Mouse (Mus musculus) gonadal fat pad, adult 2 months (tissue): ENCODE results near the gene Gm20518. TPM values are rescaled to one million over a fixed set of nuclear protein-coding genes. Genes with fewer than 3 reads are reported as not detected.

ENCODE experiments used
- DNase-seq: peaks from one replicate; pipeline ENCODE4 v3.0.0-alpha.2; 2012; ENCODE audit warnings: low read depth
- polyA plus RNA-seq: library from polyadenylated mRNA; depleted of rRNA; stranded (reverse); fragments of >200 nt; gene quantifications from 2 replicates; pipeline ENCODE4 v1.2.3, GENCODE M21; 2012; rRNA removed

Gm20518 gene
- 0.35 and 0.51 TPM in 2 replicates for polyA plus RNA-seq

DNA sequence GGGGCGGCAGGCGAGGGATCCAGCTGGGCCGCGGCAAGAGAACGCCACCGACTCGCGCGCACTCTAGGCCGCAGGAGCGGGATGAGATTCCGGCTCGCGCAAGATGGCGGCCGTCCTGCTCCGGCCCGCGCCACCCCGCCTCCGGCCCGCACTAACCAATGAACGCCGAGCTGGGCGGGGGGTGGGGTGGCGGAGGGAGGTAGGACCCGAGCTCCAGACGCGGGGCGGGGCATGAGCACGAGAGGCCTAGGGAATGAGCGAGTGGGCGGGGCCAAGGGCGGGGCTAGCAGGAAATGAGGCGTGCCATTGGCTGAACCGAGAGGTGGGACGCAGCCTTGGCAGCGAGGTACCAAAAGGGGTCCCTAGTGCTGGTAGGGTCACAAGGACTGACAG, at the start of gene Gm20518:
Gene Gm20518 (minus strand): TSS at position 105 of the 393 bp plus-strand sequence.
- no peak for DNase-seq

DNA sequence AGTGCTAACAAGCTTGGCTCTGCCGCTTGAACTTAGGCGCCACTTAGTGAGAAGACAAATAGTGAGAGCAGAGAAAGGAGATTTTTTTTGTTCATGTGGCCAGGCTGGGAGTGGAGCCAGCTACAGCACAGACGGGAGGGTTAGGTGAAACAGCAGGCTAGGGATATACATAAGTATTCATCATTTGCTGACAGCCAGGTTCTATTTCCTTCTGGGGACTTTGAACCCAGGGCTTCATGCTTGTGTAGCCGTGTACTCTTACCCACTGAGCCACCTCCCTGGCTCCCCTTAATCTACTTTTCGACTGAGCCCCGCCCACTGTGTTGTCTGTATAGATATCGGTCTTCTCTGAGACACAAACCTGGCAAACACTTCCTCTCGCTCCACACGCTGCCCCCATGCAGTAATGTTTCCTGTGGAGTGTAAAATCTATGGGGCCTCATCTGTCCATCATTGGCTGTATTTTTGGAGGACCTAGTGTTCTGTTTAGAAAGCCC, 47.8 kb upstream of the Gm20518 start:
- no peak for DNase-seq

DNA sequence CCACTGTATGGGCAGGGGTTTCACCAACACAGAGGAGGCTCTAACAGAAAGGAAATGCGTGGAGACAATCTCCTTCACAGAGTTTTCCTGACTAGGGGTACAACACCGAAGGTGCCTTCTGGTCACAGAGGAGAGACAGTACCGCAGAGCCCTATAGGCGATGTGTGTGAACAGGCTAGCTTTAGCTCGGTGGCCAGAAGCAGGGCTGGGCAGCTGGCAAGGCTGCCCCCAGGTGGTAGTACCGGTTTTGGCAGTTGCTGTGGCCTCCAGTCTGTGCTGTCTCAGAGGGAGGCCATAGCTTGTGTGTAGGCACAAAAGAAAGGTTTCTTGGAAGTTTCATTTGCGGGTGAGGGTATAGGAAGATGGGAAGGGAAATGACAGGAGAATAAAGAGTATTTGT, 47.4 kb upstream of the Gm20518 start:
- DNase-seq: no peak

DNA sequence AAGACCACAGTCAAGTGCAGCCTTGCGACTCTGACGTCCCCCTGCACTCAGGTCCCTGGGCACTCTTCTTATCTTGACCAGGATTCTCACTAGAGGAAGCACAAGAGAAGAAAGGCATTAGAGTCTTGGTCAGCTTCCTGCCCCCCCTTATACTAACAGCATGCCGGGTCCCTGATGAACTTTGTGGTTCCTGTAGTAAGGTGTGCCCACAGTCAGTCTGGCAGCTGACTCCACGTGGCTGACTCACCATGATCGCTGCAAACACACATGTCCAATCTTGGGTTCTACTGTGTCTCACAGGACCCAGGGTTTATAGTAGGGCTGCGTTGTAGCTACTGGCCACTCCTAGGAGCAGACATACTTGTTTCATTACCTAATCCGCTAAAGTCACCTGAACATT, 46.7 kb upstream of the Gm20518 start:
- DNase-seq: no peak

GRCm38 (mm10) chr16:17936776-17937175, 45.3 kb upstream of the Gm20518 start:
- no peak for DNase-seq

- no peak for DNase-seq
Observed at GRCm38 (mm10) chr16:17934445-17934910, 43.0 kb upstream of the Gm20518 start.

GRCm38 (mm10) chr16:17933594-17934444, 42.3 kb upstream of the Gm20518 start:
- no peak for DNase-seq

- DNase-seq: no peak
Observed at GRCm38 (mm10) chr16:17931906-17932460, 40.5 kb upstream of the Gm20518 start.

DNA sequence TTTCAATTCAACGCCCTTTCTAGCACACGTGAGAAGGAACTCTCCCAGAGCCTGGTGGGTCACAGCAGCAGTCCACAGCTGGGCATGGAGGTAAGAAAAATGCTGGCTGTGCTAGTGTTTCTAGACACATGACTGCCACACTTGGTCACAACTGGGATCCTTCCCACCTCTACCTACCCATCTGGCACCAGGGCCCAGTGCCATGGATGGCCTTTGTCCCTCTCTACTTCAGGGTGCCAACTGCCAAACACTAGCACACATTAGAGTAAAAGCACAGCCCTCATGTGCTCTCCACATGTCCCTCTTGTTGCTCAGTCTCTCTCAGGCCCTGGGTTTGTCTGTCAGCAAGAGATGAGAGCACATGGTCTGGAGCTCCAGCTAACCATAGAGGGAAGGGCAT, 38.2 kb upstream of the Gm20518 start:
- no peak for DNase-seq

GRCm38 (mm10) chr16:17929211-17929610, 37.7 kb upstream of the Gm20518 start:
- DNase-seq: no peak

- DNase-seq: no peak
Observed at GRCm38 (mm10) chr16:17928627-17929104, 37.2 kb upstream of the Gm20518 start.

GRCm38 (mm10) chr16:17928087-17928580, 36.7 kb upstream of the Gm20518 start, which contains the start of gene Slc25a1:
TSS of gene Slc25a1 (minus strand) at chr16:17928219.
- DNase-seq: no peak

DNA sequence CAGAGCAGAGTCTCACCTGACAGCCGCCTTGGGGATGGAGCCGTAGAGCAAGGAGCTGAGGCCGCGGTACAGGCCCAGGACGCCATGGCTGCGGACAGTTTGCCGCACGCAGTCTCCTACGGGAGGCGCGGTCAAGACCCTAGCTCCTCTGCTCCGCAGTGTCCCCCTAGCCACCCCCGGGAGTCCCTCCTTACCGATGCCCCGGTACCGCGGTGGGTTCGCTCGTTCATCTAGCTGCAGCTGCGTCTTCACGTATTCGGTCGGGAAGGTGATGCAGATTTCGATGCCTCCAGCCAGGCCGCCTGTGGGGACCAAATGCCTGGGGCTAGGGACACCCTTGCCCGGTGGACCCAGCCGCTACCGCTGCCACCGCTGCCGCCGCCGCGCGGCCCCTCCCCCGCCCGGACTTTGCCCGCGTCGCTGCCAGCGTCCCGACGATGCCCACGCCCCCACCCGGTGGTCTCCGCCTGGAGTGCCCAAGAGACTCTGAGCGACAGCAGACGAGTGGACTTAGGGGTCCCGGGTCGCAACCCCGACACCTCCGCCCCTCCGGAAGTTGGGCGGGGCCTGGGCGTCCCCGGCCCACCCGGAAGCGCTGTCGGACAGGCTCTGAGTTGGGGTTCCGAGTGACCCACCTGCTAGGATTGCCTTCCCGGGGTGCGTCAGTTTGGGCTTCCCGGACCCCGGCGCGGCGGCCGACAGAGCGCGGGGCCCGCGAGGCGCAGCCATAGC, 36.0 kb upstream of the Gm20518 start:
- DNase-seq: no peak

GRCm38 (mm10) chr16:17922163-17922538, 30.7 kb upstream of the Gm20518 start:
- no peak for DNase-seq

DNA sequence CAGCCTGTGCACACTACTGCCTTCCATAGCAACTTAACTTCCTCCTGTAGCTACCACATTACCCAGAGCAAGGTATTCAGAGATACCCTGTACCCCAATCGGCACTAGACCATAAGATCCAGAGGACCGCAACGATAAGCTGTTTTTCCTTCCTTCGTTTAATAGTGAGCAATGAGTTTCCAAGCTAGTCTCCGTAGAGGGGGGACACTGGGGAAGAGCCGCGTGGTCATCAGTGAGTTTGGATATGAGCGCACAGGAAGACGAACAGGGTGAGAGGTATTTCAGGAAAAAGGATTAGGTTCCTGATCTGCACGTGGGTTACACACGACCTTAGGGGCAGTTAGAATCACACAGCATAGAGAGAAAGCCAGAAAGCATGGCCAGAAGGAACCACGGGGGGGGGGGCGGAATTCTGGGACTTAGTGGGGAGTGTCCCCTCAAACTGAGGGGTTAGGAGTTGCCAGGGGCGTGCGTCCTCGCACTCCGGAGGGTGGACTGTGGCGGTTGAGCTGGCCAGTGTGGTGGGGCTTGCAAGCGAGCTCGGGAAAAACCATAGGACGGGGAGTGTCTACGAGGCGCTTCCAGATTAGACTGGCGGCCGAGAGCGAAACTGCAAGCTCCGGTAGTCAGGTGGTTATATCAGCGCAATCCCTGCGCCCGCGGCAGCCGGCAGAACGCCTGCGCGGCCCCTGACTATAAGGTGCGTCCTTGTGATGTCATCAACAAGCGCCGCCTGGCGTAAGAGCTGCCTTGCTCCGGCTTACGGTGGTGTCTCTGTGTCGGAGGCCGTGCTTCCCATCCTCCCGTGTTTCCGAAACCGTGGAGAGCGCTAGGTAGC, 30.1 kb upstream of the Gm20518 start:
- no peak for DNase-seq

DNA sequence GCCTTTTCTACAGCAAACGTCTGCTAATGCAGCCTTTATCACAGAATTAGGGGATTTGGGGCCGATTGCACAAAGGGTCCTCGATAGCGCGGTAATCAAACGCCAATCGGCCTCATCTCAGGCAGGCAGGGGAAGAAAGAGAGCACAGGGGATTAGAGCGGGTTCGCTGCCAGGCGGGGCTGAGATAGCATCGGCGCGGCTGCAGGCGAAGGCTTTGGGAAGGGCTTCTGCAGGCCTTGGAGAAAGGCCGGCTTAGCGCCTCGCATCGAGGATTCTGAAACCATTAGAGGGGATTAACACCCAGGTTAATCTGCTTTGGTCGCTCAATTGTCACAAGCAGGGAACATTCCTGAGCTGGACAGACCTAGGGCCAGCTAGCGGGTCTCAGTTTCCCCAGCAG, 29.1 kb upstream of the Gm20518 start:
- no peak for DNase-seq

- DNase-seq: no peak
Observed at GRCm38 (mm10) chr16:17914307-17915249, 23.1 kb upstream of the Gm20518 start, which contains the start of gene Gsc2. TSS of gene Gsc2 (minus strand) at chr16:17915059.

DNA sequence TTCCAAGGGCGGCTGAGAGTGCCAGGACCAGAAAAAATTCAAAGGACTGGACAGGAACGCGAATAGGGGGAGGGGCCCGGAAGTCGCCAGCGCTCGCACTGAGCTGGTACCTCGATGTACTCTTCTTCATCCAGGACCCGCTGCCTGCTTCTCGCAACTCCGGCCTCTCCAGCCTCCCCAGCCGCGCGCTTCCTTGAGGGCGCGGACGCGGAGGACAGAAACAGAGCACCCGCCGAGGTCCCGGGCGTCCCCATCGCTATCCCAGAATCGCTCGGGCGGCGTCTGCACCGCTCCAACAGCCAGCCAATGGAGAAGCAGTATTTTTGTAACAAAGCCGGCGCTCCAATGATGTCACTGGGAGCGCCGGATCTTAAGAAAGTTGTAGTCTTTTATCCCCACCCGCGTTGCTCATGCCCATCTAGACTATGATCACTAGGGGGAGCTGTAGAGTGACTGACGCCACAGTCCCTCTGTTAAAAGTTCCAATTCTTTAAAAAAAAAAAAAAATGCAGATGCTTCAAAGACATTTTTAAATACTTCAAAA, 19.7 kb upstream of the Gm20518 start, which contains the start of gene Ess2:
Gene Ess2 (minus strand): TSS at position 297 of the 544 bp plus-strand sequence.
- DNase-seq: no peak

DNA sequence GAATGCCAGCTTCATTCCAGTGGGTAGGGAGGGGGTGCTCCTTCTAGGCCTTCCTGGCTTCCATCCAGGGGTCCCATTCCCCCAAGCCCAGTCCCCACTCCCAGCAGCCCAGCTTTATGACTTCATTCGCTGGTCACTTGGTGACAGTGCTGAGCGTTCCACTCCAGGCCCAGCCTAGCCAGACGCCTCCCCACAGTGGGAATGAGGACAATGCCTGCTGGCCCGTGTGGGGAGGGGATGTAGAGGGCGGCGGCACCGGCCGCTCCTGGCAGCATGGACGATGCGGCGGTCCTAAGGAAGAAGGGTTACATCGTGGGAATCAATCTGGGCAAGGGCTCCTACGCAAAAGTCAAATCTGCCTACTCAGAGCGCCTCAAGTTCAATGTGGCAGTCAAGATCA, 7.0 kb upstream of the Gm20518 start, which contains the start of the genes Dgcr2 and Tssk2:
Gene Dgcr2 (minus strand): TSS at position 101 of the 400 bp plus-strand sequence.
Gene Tssk2 (plus strand): TSS at position 176 of the 400 bp plus-strand sequence.
- DNase-seq: no peak
